Mouse (Mus musculus) megakaryocyte progenitor cell, adult 5-6 weeks (primary cell): ENCODE measurements around the gene Acsf3. TPM values are rescaled to one million over a fixed set of nuclear protein-coding genes. Genes with fewer than 3 reads are reported as not detected.
A peak's percentile ranks its signal among the peaks of the same experiment; 100 is the strongest.

Experiments used
- ATAC-seq: replicated peaks from 2 replicates; pipeline ENCODE4 v1.8.0; 2016; ENCODE audit warnings: mild to moderate bottlenecking, moderate TSS enrichment, inconsistent platforms; ENCODE audit not compliant: poor library complexity
- total RNA-seq, 2 experiments: library from RNA; stranded (forward) in 1 of 2; stranded (reverse) in 1 of 2; fragments of 157-497, 149-512 nt in 1 of 2; fragments of 200-1000 nt in 1 of 2; gene quantifications; 2 replicates each; pipeline versions ENCODE4 v1.2.3 to v1.2.4; 2015 to 2017

Acsf3 gene
- total RNA-seq, 2 experiments from 2014 or later, result 4.5 to 5.7 TPM

DNA sequence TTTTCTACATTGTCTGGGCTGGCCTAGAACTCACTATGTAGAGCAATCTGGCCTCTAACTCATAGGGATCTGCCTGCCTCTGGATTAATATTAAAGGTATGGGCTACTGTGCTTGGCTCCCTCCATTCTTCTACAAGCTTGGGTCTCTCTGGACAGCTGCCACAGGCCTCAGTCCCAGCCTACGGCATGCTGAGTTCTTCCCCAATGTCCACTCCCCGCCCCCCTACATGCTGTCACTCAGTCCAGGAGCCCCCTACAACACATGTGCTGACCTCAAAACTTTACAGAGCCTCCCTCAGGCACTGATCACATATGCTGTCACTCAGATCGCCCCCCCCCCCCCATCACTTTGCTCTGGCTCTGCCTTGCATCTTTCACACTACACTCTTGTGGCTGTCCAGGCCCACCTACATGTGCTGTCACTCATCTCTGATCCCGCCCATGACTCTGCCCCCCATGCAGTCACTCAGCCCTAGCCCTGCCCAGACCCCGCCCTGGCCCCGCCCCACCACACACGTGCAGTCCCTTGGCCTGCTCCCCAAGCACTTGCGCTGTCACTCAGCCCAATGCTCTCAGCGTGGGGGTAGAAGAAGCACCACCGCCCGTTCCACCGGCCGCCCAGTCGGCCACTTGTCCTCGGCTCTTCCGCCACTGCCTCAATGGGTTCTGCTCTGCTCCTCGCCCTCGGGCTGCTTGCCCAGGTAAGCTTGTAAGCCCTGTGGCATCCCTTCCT lies 72.7 kb downstream of the Acsf3 start, which contains the start of gene Cdh15:
Gene Cdh15 (plus strand): TSS at position 138 of the 733 bp plus-strand sequence.
- ATAC-seq, result peak; percentile 90

DNA sequence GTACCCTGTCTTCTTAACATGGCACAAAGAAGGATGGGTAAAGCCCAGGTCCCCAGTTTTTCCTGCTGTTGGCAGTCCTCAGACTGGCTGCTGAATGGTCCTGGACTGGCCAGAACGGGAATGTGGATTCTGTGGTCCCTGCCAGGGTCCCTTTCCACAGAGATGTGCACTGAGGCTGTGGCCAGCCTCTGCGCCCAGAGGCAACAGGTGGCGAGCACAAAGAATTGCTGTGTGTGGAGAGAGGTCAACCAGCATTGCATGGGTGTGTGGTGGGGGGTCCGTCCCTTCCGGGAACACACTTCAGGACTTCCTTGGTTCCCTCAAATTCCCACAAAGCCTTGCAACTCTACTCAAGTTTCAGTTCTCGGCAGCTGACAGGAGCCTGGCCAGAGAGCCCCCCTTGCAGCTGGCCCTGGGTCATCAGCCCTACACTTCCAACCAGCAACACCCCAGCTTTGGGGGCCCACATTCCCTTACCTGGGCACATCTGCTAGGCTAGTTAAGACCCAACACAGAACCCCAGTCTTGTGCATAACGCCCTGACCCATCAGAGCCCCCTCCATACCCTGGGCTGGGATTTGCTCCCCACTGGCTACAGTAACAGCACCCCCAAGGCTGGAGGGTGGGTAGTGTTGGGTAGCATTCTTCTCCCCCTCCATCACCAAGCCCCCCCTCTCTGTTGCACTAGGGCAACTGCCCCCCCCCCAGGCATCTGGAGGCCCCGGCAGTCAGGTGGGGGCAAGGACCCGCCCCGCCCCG lies 74.0 kb downstream of the Acsf3 start:
- no peak for ATAC-seq

DNA sequence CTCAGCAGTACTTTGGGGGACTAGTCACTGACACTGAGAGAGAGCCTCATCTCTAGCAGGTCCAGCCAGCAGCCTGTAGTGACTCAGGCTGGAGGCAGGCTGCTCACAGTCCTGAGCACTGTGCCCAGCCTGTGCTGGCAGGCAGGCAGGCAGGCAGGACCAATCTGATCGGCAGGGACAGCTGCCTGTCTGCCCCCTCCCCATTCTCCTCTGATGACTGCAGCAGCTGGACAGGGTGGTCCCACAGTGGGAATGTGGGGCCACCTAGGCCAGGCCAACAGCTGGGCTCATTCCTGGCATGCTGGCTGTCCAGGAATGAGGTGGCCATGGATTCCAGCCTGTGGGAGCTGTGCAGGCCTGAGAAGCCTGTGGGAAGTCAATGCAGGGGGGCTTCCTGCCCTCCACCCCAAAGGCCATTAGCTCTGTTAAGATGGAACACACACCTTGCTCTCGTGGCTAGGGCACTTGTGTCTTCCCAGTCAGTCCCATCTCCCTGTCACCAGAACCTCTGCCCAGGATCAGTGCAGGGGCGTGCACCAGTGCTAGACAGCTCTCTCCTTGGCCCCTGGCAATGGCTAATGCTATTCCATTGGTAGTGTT lies 75.5 kb downstream of the Acsf3 start:
- ATAC-seq, result no peak

DNA sequence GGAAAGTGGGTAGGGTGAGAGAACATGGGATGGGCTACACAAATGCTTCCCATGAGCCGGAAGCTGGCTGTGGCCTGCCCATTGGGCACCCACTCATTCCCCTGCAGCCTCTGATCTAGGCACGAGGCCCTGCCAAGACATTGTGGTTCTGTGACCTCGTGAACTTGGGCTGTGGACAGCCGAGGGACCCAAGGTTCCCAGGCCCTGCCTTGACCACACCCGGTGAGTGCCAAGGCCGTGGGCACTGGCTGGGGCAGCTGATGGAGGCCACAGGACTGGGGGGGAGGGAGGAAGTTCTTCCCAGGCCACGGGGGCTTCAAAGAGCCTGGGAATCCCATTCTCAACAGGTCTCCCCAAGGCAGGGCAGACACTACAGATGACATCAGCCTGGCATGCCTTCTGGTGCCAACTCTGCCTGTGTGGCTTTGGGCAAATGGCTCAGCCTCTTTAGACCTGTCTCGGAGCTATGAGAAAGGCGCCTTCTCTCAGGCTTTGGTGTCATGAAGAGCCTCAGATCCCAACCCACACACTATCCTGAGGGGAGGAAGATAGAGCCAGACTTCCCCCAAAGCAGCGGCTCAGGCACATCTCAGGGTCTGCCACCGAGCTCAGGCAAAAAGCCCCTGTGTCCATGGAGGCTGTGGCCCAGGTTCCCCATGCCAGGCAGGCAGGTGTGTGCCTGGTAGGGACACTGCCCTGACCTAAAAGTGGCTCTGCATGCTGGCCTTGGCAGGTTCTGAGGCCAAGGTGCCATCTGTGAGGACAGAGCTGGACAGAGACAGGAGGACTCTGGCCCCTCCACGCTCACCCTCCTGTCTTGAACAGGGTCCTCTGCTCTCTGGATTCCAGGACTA lies 76.6 kb downstream of the Acsf3 start:
- ATAC-seq, result no peak

DNA sequence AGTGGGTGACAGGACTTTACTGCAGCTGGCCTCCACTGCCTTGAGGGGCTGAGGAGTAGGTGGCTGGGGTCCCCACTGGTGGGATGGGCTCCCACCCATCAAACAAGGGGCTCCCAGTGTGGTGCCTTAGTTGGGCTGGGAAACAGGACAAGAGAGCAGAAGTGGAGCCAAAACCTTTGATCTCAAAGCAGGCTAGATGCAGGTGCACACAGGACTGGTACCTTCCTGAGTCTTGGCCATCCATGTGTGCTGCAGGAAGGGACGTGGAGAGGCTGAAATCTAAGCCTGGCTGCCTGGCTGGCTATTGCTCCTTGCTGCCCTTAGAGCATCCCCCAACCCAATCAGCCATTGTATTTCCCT lies 77.2 kb downstream of the Acsf3 start:
- ATAC-seq, result no peak

DNA sequence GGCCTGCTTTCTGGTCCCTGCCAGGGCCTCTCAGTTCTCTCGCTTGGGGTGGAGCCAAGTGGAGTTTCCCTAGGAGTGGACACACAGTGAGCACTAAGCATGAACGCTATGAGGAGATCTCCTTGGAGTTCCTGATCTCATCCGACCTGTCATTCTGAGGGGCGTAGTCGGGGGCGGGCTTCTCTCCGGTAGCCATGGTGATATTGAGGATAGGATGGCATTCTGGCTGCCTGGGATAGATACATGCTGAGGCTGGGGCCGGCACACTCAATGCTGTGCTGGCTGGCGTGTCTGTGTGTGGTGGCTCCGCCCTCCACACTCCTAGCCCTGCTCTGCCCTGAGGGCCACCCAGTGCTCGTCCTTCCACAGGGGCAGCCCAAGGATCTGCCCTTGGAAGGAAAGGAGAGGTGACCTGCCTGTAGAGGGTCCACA lies 78.1 kb downstream of the Acsf3 start:
- ATAC-seq, result no peak

DNA sequence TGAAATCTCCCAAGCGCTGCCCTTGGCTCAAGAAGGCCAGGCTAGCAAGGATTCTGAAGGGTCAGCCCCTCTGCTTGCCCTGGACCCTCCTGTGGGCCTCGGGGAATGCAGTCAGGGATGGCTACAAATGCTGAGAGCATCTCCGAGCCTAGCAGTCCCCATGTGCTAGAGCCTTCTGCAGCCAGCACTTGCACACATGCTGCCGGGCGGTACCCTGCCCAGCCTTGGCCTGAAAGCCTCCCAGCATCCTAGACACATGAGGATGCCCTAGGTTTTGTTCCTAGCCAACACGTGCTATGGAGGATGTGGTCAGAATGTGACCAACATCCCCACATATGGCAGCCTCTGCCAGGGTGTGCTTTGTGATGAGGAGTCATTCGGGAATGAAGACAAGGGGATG lies 79.1 kb downstream of the Acsf3 start:
- ATAC-seq, result no peak

DNA sequence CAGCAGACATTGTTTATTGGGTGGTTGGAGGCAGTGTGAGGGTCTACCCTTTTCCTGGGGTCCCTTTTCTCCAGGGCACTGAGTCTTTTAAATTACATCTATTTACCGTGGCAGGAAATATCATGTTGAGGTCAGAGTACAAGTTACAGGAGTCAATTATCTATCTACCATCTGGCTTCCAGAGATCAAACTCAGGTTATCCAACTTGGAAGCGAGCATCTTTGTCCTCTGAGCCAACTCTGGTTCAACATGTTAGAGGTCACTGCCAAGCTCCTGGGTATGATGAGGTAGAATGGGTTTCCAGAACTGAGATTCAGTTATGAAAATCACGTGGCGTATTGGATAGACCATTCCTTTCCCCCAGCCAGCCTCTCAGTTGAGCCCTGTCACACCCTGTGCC lies 79.8 kb downstream of the Acsf3 start:
- ATAC-seq, result no peak

DNA sequence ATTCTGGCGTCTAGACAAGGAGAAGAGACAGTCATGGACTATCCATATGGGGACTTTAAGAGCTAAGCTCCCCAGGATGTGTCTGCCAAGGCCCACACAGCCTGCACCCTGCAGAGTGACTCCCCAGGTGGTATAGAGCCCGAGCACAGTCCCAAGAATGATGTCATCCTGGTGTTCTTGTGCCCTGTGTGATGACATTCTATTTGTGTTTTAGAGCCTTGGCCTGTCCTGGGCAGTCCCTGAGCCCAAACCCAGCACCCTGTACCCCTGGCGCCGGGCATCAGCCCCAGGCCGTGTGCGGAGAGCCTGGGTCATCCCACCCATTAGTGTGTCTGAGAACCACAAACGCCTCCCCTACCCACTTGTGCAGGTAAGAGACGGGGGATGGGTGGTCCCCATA lies 81.0 kb downstream of the Acsf3 start:
- no peak for ATAC-seq

DNA sequence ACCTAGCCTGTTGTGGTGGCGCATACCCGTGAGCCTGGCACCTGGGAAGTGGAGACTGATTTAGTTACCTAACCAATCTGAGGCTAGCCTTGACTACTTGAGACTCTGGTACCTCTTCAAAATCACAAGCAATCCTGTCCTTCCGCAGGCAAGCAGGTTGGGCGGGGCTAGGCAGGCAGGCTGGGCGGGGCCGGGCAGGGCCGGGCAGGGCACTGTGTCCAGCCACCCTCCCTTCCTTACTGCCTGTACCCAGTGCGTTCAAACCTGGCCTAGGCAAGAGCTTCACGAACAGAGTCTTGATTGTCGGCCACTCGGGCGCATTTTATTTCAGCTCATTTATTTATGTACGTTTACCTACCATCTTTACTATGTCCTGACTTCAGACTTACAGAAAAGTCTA lies 84.6 kb downstream of the Acsf3 start:
- 0 out of 2 replicates have a peak, but pooled peaks have one; percentile 23 for ATAC-seq

DNA sequence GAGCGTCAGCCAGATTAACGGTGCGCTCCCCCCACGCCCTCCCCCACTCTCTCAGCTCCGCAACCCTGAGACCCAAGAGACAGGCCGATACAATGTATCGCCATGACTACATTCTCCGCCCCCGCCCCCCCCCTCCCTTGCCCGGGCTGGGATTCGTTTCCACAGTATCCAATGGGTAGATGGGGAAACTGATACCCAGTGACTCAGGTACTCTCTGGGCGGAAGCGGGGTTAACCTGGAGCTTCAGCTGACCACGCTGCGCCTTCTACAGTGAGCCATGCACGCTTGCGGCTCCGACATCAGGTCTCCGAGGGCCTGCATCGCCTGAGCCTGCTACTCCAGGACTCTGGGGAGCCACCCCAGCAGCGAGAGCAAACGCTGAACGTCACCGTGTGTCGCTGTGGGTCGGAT lies 89.4 kb downstream of the Acsf3 start:
- ATAC-seq, result no peak

DNA sequence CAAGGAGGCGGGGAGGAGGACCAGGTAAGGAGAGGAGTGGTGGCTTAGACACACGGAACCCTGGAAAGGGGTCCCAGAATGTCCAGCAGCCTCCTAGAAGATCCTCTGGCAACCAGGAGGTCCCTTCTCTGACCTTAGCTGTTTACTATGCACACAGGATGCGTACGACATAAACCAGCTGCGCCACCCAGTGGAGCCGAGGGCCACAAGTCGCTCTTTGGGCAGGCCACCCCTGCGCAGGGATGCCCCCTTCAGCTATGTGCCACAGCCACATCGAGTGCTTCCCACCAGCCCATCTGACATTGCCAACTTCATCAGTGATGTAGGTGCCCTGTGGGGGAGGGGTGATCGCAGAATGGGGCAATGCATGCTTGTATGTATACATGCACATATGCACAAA lies 90.2 kb downstream of the Acsf3 start:
- ATAC-seq, result peak; percentile 54

DNA sequence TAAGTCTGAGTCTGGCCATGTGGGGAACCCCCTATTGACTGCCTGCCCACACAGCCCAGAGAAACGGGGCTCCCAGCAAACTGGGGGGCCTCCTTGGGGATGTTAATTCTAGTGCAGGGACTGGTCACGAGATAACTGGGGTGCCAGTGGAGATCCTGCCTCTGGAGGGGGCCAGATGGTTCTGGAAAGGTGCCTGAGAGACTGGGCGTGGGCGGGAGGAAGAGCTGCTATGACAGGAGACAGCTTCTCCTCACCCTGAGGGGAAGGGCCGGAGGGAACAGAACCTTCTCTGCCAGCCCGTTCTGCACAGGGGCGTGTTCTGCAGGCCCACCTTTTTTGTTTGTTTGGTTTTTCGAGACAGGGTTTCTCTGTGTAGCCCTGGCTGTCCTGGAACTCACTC lies 90.9 kb downstream of the Acsf3 start:
- no peak for ATAC-seq

Other genes with a start within 250 kb of the Acsf3 start
- gene Piezo1, start 224.2 kb upstream of the Acsf3 start, total RNA-seq (2015), result 25.8 and 38.5 TPM in 2 replicates
- 15.5 and 22.3 TPM in 2 replicates for gene Piezo1, start 224.2 kb upstream of the Acsf3 start, total RNA-seq (2017)
- 52.4 and 62.0 TPM in 2 replicates for gene Cdt1, start 207.5 kb upstream of the Acsf3 start, total RNA-seq (2015)
- gene Cdt1, start 207.5 kb upstream of the Acsf3 start, total RNA-seq (2017), result 40.8 and 49.6 TPM in 2 replicates
- gene Aprt, start 198.6 kb upstream of the Acsf3 start, total RNA-seq (2015), result 258 and 268 TPM in 2 replicates
- gene Aprt, start 198.6 kb upstream of the Acsf3 start, total RNA-seq (2017), result 117 and 152 TPM in 2 replicates
- 30.3 and 31.8 TPM in 2 replicates for gene Galns, start 164.0 kb upstream of the Acsf3 start, total RNA-seq (2015)
- 32.2 and 33.1 TPM in 2 replicates for gene Galns, start 164.0 kb upstream of the Acsf3 start, total RNA-seq (2017)
- 41.5 and 52.4 TPM in 2 replicates for gene Trappc2l, start 163.8 kb upstream of the Acsf3 start, total RNA-seq (2015)
- 18.0 and 27.9 TPM in 2 replicates for gene Trappc2l, start 163.8 kb upstream of the Acsf3 start, total RNA-seq (2017)
- gene Pabpn1l, start 152.7 kb upstream of the Acsf3 start, total RNA-seq (2015), result 0.12 TPM in 1 of 2 replicates, not detected in the other
- gene Pabpn1l, start 152.7 kb upstream of the Acsf3 start, total RNA-seq (2017), result not detected in 2 replicates
- 19.6 and 20.7 TPM in 2 replicates for gene Cbfa2t3, start 76.4 kb upstream of the Acsf3 start, total RNA-seq (2015)
- 11.8 and 12.3 TPM in 2 replicates for gene Cbfa2t3, start 76.4 kb upstream of the Acsf3 start, total RNA-seq (2017)
- not detected in 2 replicates for gene Cdh15, start 72.5 kb downstream of the Acsf3 start, total RNA-seq (2015)
- not detected in 2 replicates for gene Cdh15, start 72.5 kb downstream of the Acsf3 start, total RNA-seq (2017)